Mouse (Mus musculus) stomach, embryonic 15.5 days (tissue): ENCODE measurements around the gene Slc47a1. TPM values are rescaled to one million over a fixed set of nuclear protein-coding genes. Genes with fewer than 3 reads are reported as not detected.
A peak's percentile ranks its signal among the peaks of the same experiment; 100 is the strongest.

Experiments used
- ATAC-seq: fragments of 200-750 bp; cut with Nextera tagmentation; 2 replicates; pipeline ENCODE4 v1.8.0; 2017; ENCODE audit warnings: low read depth, moderate number of reproducible peaks, moderate TSS enrichment; ENCODE audit not compliant: insufficient read depth, low FRiP score
- H3K27ac ChIP-seq: fragments of 300-500 bp; sonication (generic); 2 replicates; pipeline ENCODE4 v1.5.1; 2015; ENCODE audit warnings: mild to moderate bottlenecking, inconsistent platforms
- H3K27me3 ChIP-seq: fragments of 300-500 bp; sonication (generic); replicated peaks from 2 replicates; pipeline ENCODE4 v1.6.1; 2015; ENCODE audit warnings: inconsistent platforms
- H3K36me3 ChIP-seq: fragments of 300-500 bp; sonication (generic); 2 replicates; pipeline ENCODE4 v1.6.1; 2015; ENCODE audit warnings: inconsistent platforms
- H3K4me1 ChIP-seq: fragments of 300-500 bp; sonication (generic); 2 replicates; pipeline ENCODE4 v1.6.1; 2015; ENCODE audit warnings: inconsistent platforms
- H3K4me2 ChIP-seq: fragments of 300-500 bp; sonication (generic); 2 replicates; pipeline ENCODE4 v1.6.1; 2015; ENCODE audit warnings: mild to moderate bottlenecking, inconsistent platforms
- H3K4me3 ChIP-seq: fragments of 300-500 bp; sonication (generic); replicated peaks from 2 replicates; pipeline ENCODE4 v1.5.1; 2015; ENCODE audit warnings: inconsistent platforms
- H3K9ac ChIP-seq: fragments of 300-500 bp; sonication (generic); 2 replicates; pipeline ENCODE4 v1.6.1; 2015; ENCODE audit warnings: inconsistent platforms
- H3K9me3 ChIP-seq: fragments of 300-500 bp; sonication (generic); 2 replicates; pipeline ENCODE4 v1.6.1; 2016; ENCODE audit warnings: inconsistent platforms
- WGBS: fragments of 180-500 bp; shearing (Covaris S2); methylation state at CpG from one replicate; pipeline ENCODE4 v1.1.7; 2015; 5-methylcytosine and 5-hydroxymethylcytosine counted together
- polyA plus RNA-seq: library from polyadenylated mRNA; unstranded; fragments of >200 nt; fragmentation: Nextera tagmentation; extraction: Ambion mirVana; gene quantifications from 2 replicates; pipeline ENCODE4 v1.2.1, GENCODE M21; 2015

The Slc47a1 gene
- polyA plus RNA-seq, 1 experiment from 2014 or later, result 2.1 TPM

- H3K9ac ChIP-seq, result 0 out of 2 replicates have a peak within 1 kb of the TSS, but pooled peaks have one; percentile 10
- no peaks in the 10 kb centered on the region for H3K9me3 ChIP-seq
- WGBS, result 3% methylated on average over 61 of the region's 61 CpGs
- H3K27me3 ChIP-seq, result peaks cover 27% of the 10 kb centered on the region
- H3K27ac ChIP-seq, result no peak within 1 kb of the TSS
- no peaks in the 10 kb centered on the region for H3K36me3 ChIP-seq
- H3K4me3 ChIP-seq, result peak within 1 kb of the TSS; percentile 35
- ATAC-seq, result no peak
- H3K4me1 ChIP-seq, result 0 out of 2 replicates have a peak, but pooled peaks cover 8% of the 10 kb centered on the region
- peak within 1 kb of the TSS; percentile 84 for H3K4me2 ChIP-seq
Measured at GRCm38 (mm10) chr11:61342505-61343420, 35.4 kb downstream of the Slc47a1 start, which contains the start of gene Slc47a2. Gene Slc47a2 (minus strand): TSS chr11:61342860.

GRCm38 (mm10) chr11:61341971-61342370 is 36.2 kb downstream of the Slc47a1 start:
- Histone ChIP-seq H3K27me3 (peaks cover 27% of the 10 kb centered on the region), H3K9ac (no peak overlapping the region), H3K4me3 (peak overlapping the region; percentile 35), H3K9me3 (no peaks in the 10 kb centered on the region), H3K36me3 (no peaks in the 10 kb centered on the region), H3K27ac (no peak overlapping the region), H3K4me2 (peak overlapping the region; percentile 84), H3K4me1 (0 out of 2 replicates have a peak, but pooled peaks cover 8% of the 10 kb centered on the region)
- WGBS, result 19% methylated on average over 10 of the region's 10 CpGs
- no peak for ATAC-seq

GRCm38 (mm10) chr11:61341233-61341632 is 36.9 kb downstream of the Slc47a1 start:
- H3K36me3 ChIP-seq, result no peaks in the 10 kb centered on the region
- no peak for ATAC-seq
- no peak overlapping the region for H3K4me2 ChIP-seq
- 85% methylated on average over 4 of the region's 4 CpGs for WGBS
- no peak overlapping the region for H3K27ac ChIP-seq
- no peaks in the 10 kb centered on the region for H3K9me3 ChIP-seq
- H3K4me1 ChIP-seq, result 0 out of 2 replicates have a peak, but pooled peaks cover 8% of the 10 kb centered on the region
- no peak overlapping the region for H3K9ac ChIP-seq
- H3K27me3 ChIP-seq, result peaks cover 27% of the 10 kb centered on the region
- no peak overlapping the region for H3K4me3 ChIP-seq

- Histone ChIP-seq H3K36me3 (no peaks in the 10 kb centered on the region), H3K4me3 (no peak overlapping the region), H3K9ac (no peak overlapping the region), H3K27me3 (peaks cover 24% of the 10 kb centered on the region), H3K4me1 (0 out of 2 replicates have a peak, but pooled peaks cover 8% of the 10 kb centered on the region), H3K4me2 (no peak overlapping the region), H3K27ac (no peak overlapping the region), H3K9me3 (no peaks in the 10 kb centered on the region)
- no peak for ATAC-seq
- WGBS, result 73% methylated on average over 4 of the region's 4 CpGs
Measured at GRCm38 (mm10) chr11:61340374-61340773, 37.8 kb downstream of the Slc47a1 start.

GRCm38 (mm10) chr11:61337586-61337985 is 40.6 kb downstream of the Slc47a1 start:
- H3K27ac ChIP-seq, result no peak overlapping the region
- no peak overlapping the region for H3K9ac ChIP-seq
- H3K36me3 ChIP-seq, result no peaks in the 10 kb centered on the region
- 70% methylated on average over 10 of the region's 10 CpGs for WGBS
- ATAC-seq, result no peak
- H3K4me3 ChIP-seq, result no peak overlapping the region
- H3K4me1 ChIP-seq, result 0 out of 2 replicates have a peak, but pooled peaks cover 6% of the 10 kb centered on the region
- H3K27me3 ChIP-seq, result peaks cover 10% of the 10 kb centered on the region
- H3K4me2 ChIP-seq, result no peak overlapping the region
- no peaks in the 10 kb centered on the region for H3K9me3 ChIP-seq

- H3K36me3 ChIP-seq, result no peaks in the 10 kb centered on the region
- H3K27ac ChIP-seq, result no peak overlapping the region
- no peak overlapping the region for H3K4me2 ChIP-seq
- no peaks in the 10 kb centered on the region for H3K27me3 ChIP-seq
- H3K9ac ChIP-seq, result no peak overlapping the region
- WGBS, result 59% methylated on average over 10 of the region's 10 CpGs
- H3K4me3 ChIP-seq, result no peak overlapping the region
- H3K9me3 ChIP-seq, result no peaks in the 10 kb centered on the region
- ATAC-seq, result no peak
- no peaks in the 10 kb centered on the region for H3K4me1 ChIP-seq
Measured at GRCm38 (mm10) chr11:61320904-61321687, 57.0 kb downstream of the Slc47a1 start.

GRCm38 (mm10) chr11:61319923-61320567 is 58.1 kb downstream of the Slc47a1 start:
- no peak for ATAC-seq
- Histone ChIP-seq H3K27me3 (no peaks in the 10 kb centered on the region), H3K4me1 (no peaks in the 10 kb centered on the region), H3K27ac (no peak overlapping the region), H3K4me3 (no peak overlapping the region), H3K9me3 (no peaks in the 10 kb centered on the region), H3K4me2 (no peak overlapping the region), H3K36me3 (no peaks in the 10 kb centered on the region), H3K9ac (no peak overlapping the region)
- WGBS, result 59% methylated on average over 3 of the region's 3 CpGs

GRCm38 (mm10) chr11:61319233-61319922 is 58.8 kb downstream of the Slc47a1 start:
- Histone ChIP-seq H3K9me3 (no peaks in the 10 kb centered on the region), H3K27ac (no peak overlapping the region), H3K4me1 (no peaks in the 10 kb centered on the region), H3K4me2 (no peak overlapping the region), H3K36me3 (no peaks in the 10 kb centered on the region), H3K27me3 (no peaks in the 10 kb centered on the region), H3K4me3 (no peak overlapping the region), H3K9ac (no peak overlapping the region)
- no peak for ATAC-seq
- WGBS, result 58% methylated on average over 12 of the region's 12 CpGs

GRCm38 (mm10) chr11:61316864-61317263 is 61.3 kb downstream of the Slc47a1 start:
- Histone ChIP-seq H3K36me3 (no peaks in the 10 kb centered on the region), H3K9me3 (no peaks in the 10 kb centered on the region), H3K4me2 (no peak overlapping the region), H3K4me1 (no peaks in the 10 kb centered on the region), H3K9ac (no peak overlapping the region), H3K27ac (no peak overlapping the region), H3K4me3 (no peak overlapping the region), H3K27me3 (no peaks in the 10 kb centered on the region)
- WGBS, result 39% methylated on average over 2 of the region's 2 CpGs
- no peak for ATAC-seq

- 54% methylated on average over 7 of the region's 7 CpGs for WGBS
- no peaks in the 10 kb centered on the region for H3K27me3 ChIP-seq
Measured at GRCm38 (mm10) chr11:61310321-61310720, 67.8 kb downstream of the Slc47a1 start.

GRCm38 (mm10) chr11:61309831-61310230 is 68.3 kb downstream of the Slc47a1 start:
- no peak overlapping the region for H3K27ac ChIP-seq
- H3K4me2 ChIP-seq, result no peak overlapping the region
- ATAC-seq, result no peak
- 66% methylated on average over 12 of the region's 12 CpGs for WGBS
- H3K4me1 ChIP-seq, result no peaks in the 10 kb centered on the region
- no peaks in the 10 kb centered on the region for H3K27me3 ChIP-seq
- no peaks in the 10 kb centered on the region for H3K9me3 ChIP-seq
- H3K4me3 ChIP-seq, result no peak overlapping the region
- no peak overlapping the region for H3K9ac ChIP-seq
- no peaks in the 10 kb centered on the region for H3K36me3 ChIP-seq

More at GRCm38 (mm10) chr11:61310321-61310720, 67.8 kb downstream of the Slc47a1 start:
- Histone ChIP-seq H3K9ac (no peak overlapping the region), H3K4me1 (no peaks in the 10 kb centered on the region), H3K9me3 (no peaks in the 10 kb centered on the region), H3K4me2 (no peak overlapping the region), H3K27ac (no peak overlapping the region), H3K4me3 (no peak overlapping the region), H3K36me3 (no peaks in the 10 kb centered on the region)
- ATAC-seq, result no peak
